Mouse (Mus musculus) liver, adult 2 months (tissue): ENCODE measurements around the gene Kcna6. TPM values are rescaled to one million over a fixed set of nuclear protein-coding genes. Genes with fewer than 3 reads are reported as not detected.

Experiments
- DNase-seq: peaks from one replicate; pipeline ENCODE4 v3.0.0-alpha.2; 2011; ENCODE audit warnings: low read depth, low spot score; ENCODE audit errors: extremely low read depth
- H3K27ac ChIP-seq: fragments of 200-500 bp; replicated peaks from 2 replicates; pipeline ENCODE4 v1.5.1; 2012; ENCODE audit warnings: low read depth, mild to moderate bottlenecking, control low read depth, inconsistent platforms, low read length; ENCODE audit not compliant: insufficient read depth
- H3K27me3 ChIP-seq: fragments of 200-500 bp; 2 replicates; pipeline ENCODE4 v1.6.1; 2012; ENCODE audit warnings: mild to moderate bottlenecking, moderate library complexity, low read length, inconsistent platforms; ENCODE audit not compliant: control insufficient read depth, insufficient read depth
- H3K36me3 ChIP-seq: fragments of 200-500 bp; 2 replicates; pipeline ENCODE4 v1.6.1; 2012; ENCODE audit warnings: low read length, inconsistent platforms; ENCODE audit not compliant: control insufficient read depth, insufficient read depth
- H3K4me1 ChIP-seq: fragments of 200-500 bp; 2 replicates; pipeline ENCODE4 v1.6.1; 2011; ENCODE audit warnings: low read length; ENCODE audit not compliant: control insufficient read depth, insufficient read depth
- H3K4me3 ChIP-seq: fragments of 200-500 bp; 2 replicates; pipeline ENCODE4 v1.5.1; 2011; ENCODE audit warnings: low read depth, mild to moderate bottlenecking, control low read depth, low read length, moderate library complexity; ENCODE audit not compliant: insufficient read depth
- H3K79me2 ChIP-seq: fragments of 200-500 bp; 2 replicates; pipeline ENCODE4 v1.6.1; 2012; ENCODE audit warnings: inconsistent platforms, mild to moderate bottlenecking, low read length, moderate library complexity; ENCODE audit not compliant: control insufficient read depth, insufficient read depth
- H3K9ac ChIP-seq: fragments of 200-500 bp; 2 replicates; pipeline ENCODE4 v1.6.1; 2012; ENCODE audit warnings: low read depth, mild to moderate bottlenecking, control low read depth, inconsistent platforms, low read length
- CTCF ChIP-seq: fragments of 200-500 bp; IDR thresholded peaks from 2 replicates; pipeline ENCODE4 v1.5.1; 2011; ENCODE audit warnings: low read depth, low read length, control low read depth
- POLR2A ChIP-seq: fragments of 200-500 bp; IDR thresholded peaks from 2 replicates; pipeline ENCODE4 v1.6.1; 2011; ENCODE audit warnings: low read length, control low read depth; ENCODE audit not compliant: insufficient read depth; ENCODE audit errors: extremely low read depth
- WGBS: fragments of 180-500 bp; shearing (Covaris S2); methylation state at CpG from one replicate; pipeline ENCODE4 v1.1.7; 2018; 5-methylcytosine and 5-hydroxymethylcytosine counted together
- polyA plus RNA-seq: library from polyadenylated mRNA; depleted of rRNA; stranded (reverse); fragments of >200 nt; gene quantifications from 2 replicates; pipeline ENCODE4 v1.2.3, GENCODE M21; 2012
- total RNA-seq: library from RNA; depleted of rRNA; stranded (reverse); fragments of >200 nt; gene quantifications from 2 replicates; pipeline ENCODE4 v1.2.3, GENCODE M21; 2014

Gene Kcna6
- total and polyA plus RNA-seq, 2 experiments: 0.02 TPM; not detected in 1

GRCm38 (mm10) chr6:126742610-126743009, 2.1 kb upstream of the Kcna6 start:
- Histone ChIP-seq H3K4me3 (no peak overlapping the region), H3K79me2 (no peaks in the 10 kb centered on the region), H3K27ac (no peak overlapping the region), H3K27me3 (peaks cover 10% of the 10 kb centered on the region; the same call in 1 of the 2 replicates), H3K9ac (no peak overlapping the region), H3K36me3 (no peaks in the 10 kb centered on the region), H3K4me1 (no peaks in the 10 kb centered on the region)
- DNase-seq: no peak
- TF ChIP-seq CTCF: no peak
- TF ChIP-seq POLR2A: no peak
- 66% methylated on average over 3 of the region's 3 CpGs for WGBS

GRCm38 (mm10) chr6:126739326-126740210, 906 bp downstream of the Kcna6 start:
- Histone ChIP-seq H3K27ac (no peak overlapping the region), H3K36me3 (no peaks in the 10 kb centered on the region), H3K79me2 (no peaks in the 10 kb centered on the region), H3K27me3 (peaks cover 10% of the 10 kb centered on the region; the same call in 1 of the 2 replicates), H3K9ac (no peak overlapping the region), H3K4me3 (no peak overlapping the region), H3K4me1 (no peaks in the 10 kb centered on the region)
- 2% methylated on average over 67 of the region's 67 CpGs for WGBS
- no peak for TF ChIP-seq POLR2A
- TF ChIP-seq CTCF: no peak
- DNase-seq: no peak

GRCm38 (mm10) chr6:126736996-126737395, 3.5 kb downstream of the Kcna6 start:
- peak; percentile 49 for DNase-seq
- no peaks in the 10 kb centered on the region for H3K36me3 ChIP-seq
- no peak overlapping the region for H3K9ac ChIP-seq
- H3K4me3 ChIP-seq: no peak overlapping the region
- H3K27me3 ChIP-seq: 0 out of 2 replicates have a peak, but pooled peaks cover 6% of the 10 kb centered on the region
- TF ChIP-seq CTCF: no peak
- no peak for TF ChIP-seq POLR2A
- H3K4me1 ChIP-seq: no peaks in the 10 kb centered on the region
- 37% methylated on average over 4 of the region's 4 CpGs for whole genome bisulfite sequencing
- H3K27ac ChIP-seq: no peak overlapping the region
- no peaks in the 10 kb centered on the region for H3K79me2 ChIP-seq

- TF ChIP-seq CTCF: no peak
- TF ChIP-seq POLR2A: no peak
- Histone ChIP-seq H3K79me2 (no peaks in the 10 kb centered on the region), H3K9ac (no peak overlapping the region), H3K4me3 (no peak overlapping the region), H3K27ac (no peak overlapping the region), H3K4me1 (no peaks in the 10 kb centered on the region), H3K36me3 (no peaks in the 10 kb centered on the region), H3K27me3 (0 out of 2 replicates have a peak, but pooled peaks cover 6% of the 10 kb centered on the region)
- 60% methylated on average over 3 of the region's 3 CpGs for WGBS
- DNase-seq: no peak
These were observed 4.7 kb downstream of the Kcna6 start for GRCm38 (mm10) chr6:126735806-126736205.

GRCm38 (mm10) chr6:126732645-126733044, 7.8 kb downstream of the Kcna6 start:
- 69% methylated on average over 6 of the region's 6 CpGs for WGBS
- H3K27ac ChIP-seq: no peak overlapping the region
- H3K4me1 ChIP-seq: no peaks in the 10 kb centered on the region
- H3K36me3 ChIP-seq: no peaks in the 10 kb centered on the region
- H3K79me2 ChIP-seq: no peaks in the 10 kb centered on the region
- no peaks in the 10 kb centered on the region for H3K27me3 ChIP-seq
- no peak overlapping the region for H3K4me3 ChIP-seq
- TF ChIP-seq CTCF (no peak), POLR2A (no peak)
- no peak for DNase-seq
- no peak overlapping the region for H3K9ac ChIP-seq

- 86% methylated on average over 8 of the region's 8 CpGs for WGBS
- no peak for DNase-seq
- Histone ChIP-seq H3K27ac (no peak overlapping the region), H3K79me2 (no peaks in the 10 kb centered on the region), H3K27me3 (no peaks in the 10 kb centered on the region), H3K4me3 (no peak overlapping the region), H3K9ac (no peak overlapping the region), H3K4me1 (no peaks in the 10 kb centered on the region), H3K36me3 (no peaks in the 10 kb centered on the region)
- TF ChIP-seq POLR2A: no peak
These were observed 11.7 kb downstream of the Kcna6 start for GRCm38 (mm10) chr6:126728803-126729202.
